In the genomic region with DNA sequence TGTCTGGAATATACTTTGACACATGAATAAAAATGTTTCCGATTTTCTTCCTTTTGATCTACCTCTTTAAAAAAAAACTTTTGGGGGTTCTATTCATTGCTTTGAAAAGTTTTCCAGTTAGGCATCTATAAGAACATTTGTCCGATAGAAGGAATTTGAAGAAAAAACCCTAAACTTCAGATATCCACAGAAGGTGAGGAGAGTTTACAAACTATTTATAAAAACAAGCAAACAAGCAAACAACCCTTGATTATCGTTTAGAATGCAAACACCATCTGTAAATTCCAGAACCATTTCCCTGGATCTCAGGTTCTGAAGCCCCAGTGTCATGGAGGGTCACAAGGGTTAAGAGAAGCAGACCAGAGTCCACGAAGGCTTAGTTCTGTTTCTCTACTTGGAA, we compare ENCODE assay signal across 9 mouse cellular contexts. TPM values are rescaled to one million over a fixed set of nuclear protein-coding genes. Genes with fewer than 3 reads are reported as not detected.
DNase-seq lines count a peak whose midpoint lies in the region; ATAC-seq and TF ChIP-seq lines count a peak whose summit lies in the region.
"Had no signal": no experiment of that assay in that cellular context is flagged by ENCODE, and none has a peak within 500 bp of the region (broad histone marks: within the 10 kb centered on the region; RNA-seq: fewer than 3 reads in every experiment).

Gene 4930455H04Rik (plus strand): TSS at position 301 of the 400 bp plus-strand sequence.

- H3K4me1 ChIP-seq in forebrain, embryonic 11.5 days (replicated peaks; ENCODE audit: control insufficient read depth, insufficient read depth, low read length) = peaks cover 4% of the 10 kb centered on the region
- peaks cover 8% of the 10 kb centered on the region for H3K4me1 ChIP-seq in limb, embryonic 10.5 days
- no peaks in the 10 kb centered on the region for H3K4me1 ChIP-seq in neural tube, embryonic 14.5 days (ENCODE audit: control insufficient read depth, insufficient read depth, low read length)

- WGBS in forebrain, embryonic 11.5 days = 73% methylated on average over 4 of the region's 4 CpGs
- WGBS in limb, embryonic 10.5 days = 67% methylated on average over 4 of the region's 4 CpGs
- 77% methylated on average over 4 of the region's 4 CpGs for WGBS in neural tube, embryonic 14.5 days

- no peak for ATAC-seq in forebrain, embryonic 11.5 days (replicated peaks; ENCODE audit: low FRiP score)
- no peak for ATAC-seq in neural tube, embryonic 14.5 days (ENCODE audit: low read depth)

- H3K9me3 ChIP-seq in forebrain, embryonic 11.5 days (ENCODE audit: control insufficient read depth, low read length) = no peaks in the 10 kb centered on the region
- no peaks in the 10 kb centered on the region for H3K9me3 ChIP-seq in limb, embryonic 10.5 days (replicated peaks)
- no peaks in the 10 kb centered on the region for H3K9me3 ChIP-seq in neural tube, embryonic 14.5 days (ENCODE audit: control insufficient read depth, low read length)

- peak within 1 kb of the TSS; percentile 55 for H3K9ac ChIP-seq in forebrain, embryonic 11.5 days (ENCODE audit: low read length)
- H3K9ac ChIP-seq in neural tube, embryonic 14.5 days (replicated peaks; ENCODE audit: low read depth, low read length) = peak within 1 kb of the TSS; percentile 52

- no peak for TF ChIP-seq CTCF in left cerebral cortex, adult 2 months (IDR thresholded peaks at IDR 0.05)

- H3K4me2 ChIP-seq in forebrain, embryonic 11.5 days (ENCODE audit: low read depth, low read length, severe bottlenecking) = peak within 1 kb of the TSS; percentile 57
- H3K4me2 ChIP-seq in neural tube, embryonic 14.5 days (ENCODE audit: low read depth, low read length) = peak within 1 kb of the TSS; percentile 55

- intact Hi-C loops in left cerebral cortex, adult 2 months (cut with DNase I) = loop anchor here (1.0 to 5.0 kb wide), 3 partner anchors 17 to 94 kb away; no protein-coding TSS in a partner anchor
- intact Hi-C loops in left cerebral cortex, postnatal 14 days (cut with DNase I) = no loop called here

- DNase-seq in left cerebral cortex, adult 2 months (ENCODE audit: extremely low spot score in 1 of 2, low spot score in 2 of 2) = no peak
- no peak for DNase-seq in left cerebral cortex, adult 18-20 months (ENCODE audit: low spot score in 2 of 2)
- no peak for DNase-seq in forebrain, embryonic 11.5 days (ENCODE audit: low spot score)
- DNase-seq in limb, embryonic 10.5 days (ENCODE audit: low spot score) = no peak
- no peak for DNase-seq in c-Kit-positive CD71-positive TER-119-positive erythroid progenitor cells, embryonic 14.5 days (ENCODE audit: low spot score)
- no peak for DNase-seq in left cerebral cortex, postnatal 14 days (ENCODE audit: low spot score in 2 of 2)
- DNase-seq: cerebellum, adult 9-10 months had no signal

- no peaks in the 10 kb centered on the region for H3K27me3 ChIP-seq in forebrain, embryonic 11.5 days (ENCODE audit: control insufficient read depth, insufficient read depth, low read length)
- no peaks in the 10 kb centered on the region for H3K27me3 ChIP-seq in limb, embryonic 10.5 days (ENCODE audit: low read depth, poor library complexity, severe bottlenecking)
- H3K27me3 ChIP-seq in neural tube, embryonic 14.5 days (ENCODE audit: control insufficient read depth, insufficient read depth, low read length) = no peaks in the 10 kb centered on the region

- H3K4me3 ChIP-seq in left cerebral cortex, adult 2 months = peak within 1 kb of the TSS; percentile 58
- peak within 1 kb of the TSS; percentile 20 for H3K4me3 ChIP-seq in forebrain, embryonic 11.5 days (ENCODE audit: low read depth, low read length)
- H3K4me3 ChIP-seq in limb, embryonic 10.5 days = peak within 1 kb of the TSS; percentile 49
- H3K4me3 ChIP-seq in neural tube, embryonic 14.5 days (ENCODE audit: low read depth, low read length) = peak within 1 kb of the TSS; percentile 33

- peak within 1 kb of the TSS; percentile 92 for H3K27ac ChIP-seq in left cerebral cortex, adult 2 months
- 0 out of 2 replicates have a peak within 1 kb of the TSS, but pooled peaks have one; percentile 37 for H3K27ac ChIP-seq in forebrain, embryonic 11.5 days (ENCODE audit: low read depth, low read length)
- peak within 1 kb of the TSS; percentile 68; the same call in 1 of the 2 replicates for H3K27ac ChIP-seq in limb, embryonic 10.5 days
- H3K27ac ChIP-seq in neural tube, embryonic 14.5 days (ENCODE audit: low read depth, low read length) = peak within 1 kb of the TSS; percentile 28; the same call in 1 of the 2 replicates

- no peaks in the 10 kb centered on the region for H3K36me3 ChIP-seq in forebrain, embryonic 11.5 days (ENCODE audit: control insufficient read depth, insufficient read depth, low read length)
- no peaks in the 10 kb centered on the region for H3K36me3 ChIP-seq in limb, embryonic 10.5 days
- no peaks in the 10 kb centered on the region for H3K36me3 ChIP-seq in neural tube, embryonic 14.5 days (ENCODE audit: control insufficient read depth, insufficient read depth, low read length)

RNA-seq across cellular contexts. Expression of gene 4930455H04Rik, which starts in this region (rescaled TPM):
- total RNA-seq in left cerebral cortex, adult 2 months (2021) = not detected
- total RNA-seq in left cerebral cortex, adult 18-20 months (2021) = not detected
- polyA plus RNA-seq in forebrain, embryonic 11.5 days (2014; fragmentation: Nextera tagmentation; extraction: Ambion mirVana) = not detected in 2 replicates
- not detected in 2 replicates for polyA plus RNA-seq in limb, embryonic 10.5 days (2016; fragmentation: Nextera tagmentation; extraction: Ambion mirVana)
- not detected in 2 replicates for polyA plus RNA-seq in neural tube, embryonic 14.5 days (2014; fragmentation: Nextera tagmentation; extraction: Ambion mirVana)
- total RNA-seq in left cerebral cortex, postnatal 14 days (2021) = not detected
- total RNA-seq: left cerebral cortex, postnatal 10 days had no signal

Comparison
In these comparisons a context has a peak if more than half of its experiments do, and no peak if none do; other contexts are left out.
1. H3K27ac ChIP-seq: peak in every context shown above with its lines; median percentile 92 in left cerebral cortex, adult 2 months; 68 in limb, embryonic 10.5 days; 37 in forebrain, embryonic 11.5 days; 28 in neural tube, embryonic 14.5 days.